ENCODE assay signal across 8 mouse cellular contexts in genomic region chr19:8871267-8872186, GRCm38 (mm10). TPM values are rescaled to one million over a fixed set of nuclear protein-coding genes. Genes with fewer than 3 reads are reported as not detected.
DNase-seq lines count a peak whose midpoint lies in the region; ATAC-seq lines count a peak whose summit lies in the region.

Gene Ubxn1, plus strand, starts transcription at chr19:8871496.

- H3K4me1 ChIP-seq in hindbrain, embryonic 15.5 days (replicated peaks), result peaks cover 16% of the 10 kb centered on the region

- peak within 1 kb of the TSS; percentile 81 for H3K27ac ChIP-seq in hindbrain, embryonic 15.5 days (replicated peaks)

- under 1% methylated on average over 59 of the region's 59 CpGs for WGBS in hindbrain, embryonic 15.5 days

- peak; percentile 97 for ATAC-seq in hindbrain, embryonic 15.5 days (ENCODE audit: low FRiP score, low read depth)

- peak within 1 kb of the TSS; percentile 92 for H3K4me2 ChIP-seq in hindbrain, embryonic 15.5 days

- H3K27me3 ChIP-seq in hindbrain, embryonic 15.5 days, result no peaks in the 10 kb centered on the region

- H3K4me3 ChIP-seq in hindbrain, embryonic 15.5 days, result peak within 1 kb of the TSS; percentile 92

- peak within 1 kb of the TSS; percentile 99 for H3K9ac ChIP-seq in hindbrain, embryonic 15.5 days

- DNase-seq in T-cell, adult 2 months (ENCODE audit: low spot score), result peak; percentile 96
- DNase-seq in cerebellum, postnatal 36 days, result peak; percentile 97 to 98
- DNase-seq in frontal cortex, postnatal 36 days (ENCODE audit: low spot score in 2 of 2), result peak; percentile 98 to 100
- DNase-seq in left cerebral cortex, adult 11 months (ENCODE audit: low spot score), result peak; percentile 97
- DNase-seq in lung, postnatal 4 days, result peak; percentile 97
- DNase-seq in retina, postnatal 7 days (ENCODE audit: low read depth, low spot score), result peak; percentile 92
- DNase-seq in urinary bladder, adult 2 months (ENCODE audit: low spot score), result peak; percentile 96

- peaks cover 28% of the 10 kb centered on the region for H3K36me3 ChIP-seq in hindbrain, embryonic 15.5 days

- no peaks in the 10 kb centered on the region for H3K9me3 ChIP-seq in hindbrain, embryonic 15.5 days

RNA-seq across cellular contexts. Expression of gene Ubxn1, which starts in this region (rescaled TPM):
- 141 and 145 TPM in 2 replicates for polyA plus RNA-seq in hindbrain, embryonic 15.5 days (2015; fragmentation: Nextera tagmentation; extraction: Ambion mirVana)
- polyA plus RNA-seq in urinary bladder, adult 2 months (2012; rRNA removed), result 175 and 179 TPM in 2 replicates

Comparison
In these comparisons a context has a peak if more than half of its experiments do, and no peak if none do; other contexts are left out.
1. Peak in every context shown above with its lines: DNase-seq, ATAC-seq, H3K4me3 ChIP-seq and H3K27ac ChIP-seq.